Mouse (Mus musculus) kidney, adult 2 months (tissue): Measurements from ENCODE around the gene Edn3.

Experiments
- CTCF ChIP-seq: fragments of 200-500 bp; conservative IDR thresholded peaks from 2 replicates; pipeline ENCODE4 v1.5.1; 2011; ENCODE audit warnings: low read depth, mild to moderate bottlenecking, control low read depth, low read length, moderate library complexity, mixed read lengths; ENCODE audit not compliant: insufficient read depth, insufficient read length
- POLR2A ChIP-seq: fragments of 200-500 bp; IDR thresholded peaks from one replicate; pipeline ENCODE4 v1.6.1; 2011; ENCODE audit warnings: low read depth, low read length, control low read depth

DNA sequence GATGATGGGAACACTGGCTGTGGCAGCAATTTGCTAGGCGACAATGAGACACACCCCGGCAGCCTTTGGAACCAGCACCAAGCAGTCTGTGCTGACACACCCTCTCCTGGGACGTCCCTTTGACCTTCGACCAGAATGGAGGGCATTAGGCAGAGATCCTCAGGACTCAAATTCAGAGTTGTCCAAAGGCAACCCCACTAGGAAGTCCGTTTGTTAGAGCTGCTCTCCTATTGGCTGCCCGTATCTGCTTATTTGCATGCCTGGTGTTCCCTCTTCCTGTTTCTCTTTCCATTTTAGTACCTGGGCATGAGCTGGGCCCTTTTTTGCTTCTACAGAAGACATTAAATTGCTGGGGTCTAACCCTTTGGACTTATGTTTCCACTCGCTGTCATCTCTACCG, 12.0 kb upstream of the Edn3 start:
- TF ChIP-seq CTCF: no peak
- no peak for TF ChIP-seq POLR2A
